Mouse (Mus musculus): Measurements from ENCODE around the gene Rhox12. TPM values are rescaled to one million over a fixed set of nuclear protein-coding genes. Genes with fewer than 3 reads are reported as not detected.

The Rhox12 gene
- polyA plus RNA-seq, 1 experiment from 2014 or later = not detected

Other genes starting within 250 kb of the Rhox12 start
- gene Rhox8, start 232.0 kb downstream of the Rhox12 start, polyA plus RNA-seq (2015; fragmentation: Nextera tagmentation; extraction: Ambion mirVana) = not detected in 2 replicates
- not detected in 2 replicates for gene Rhox7b, start 213.7 kb downstream of the Rhox12 start, polyA plus RNA-seq (2015; fragmentation: Nextera tagmentation; extraction: Ambion mirVana)
- not detected in 2 replicates for gene Rhox9, start 209.1 kb downstream of the Rhox12 start, polyA plus RNA-seq (2015; fragmentation: Nextera tagmentation; extraction: Ambion mirVana)
- gene Btg1-ps1, start 92.1 kb downstream of the Rhox12 start, polyA plus RNA-seq (2015; fragmentation: Nextera tagmentation; extraction: Ambion mirVana) = not detected in 2 replicates
- not detected in 2 replicates for gene Btg1-ps2, start 67.8 kb downstream of the Rhox12 start, polyA plus RNA-seq (2015; fragmentation: Nextera tagmentation; extraction: Ambion mirVana)
- not detected in 2 replicates for gene Rhox10, start 44.4 kb downstream of the Rhox12 start, polyA plus RNA-seq (2015; fragmentation: Nextera tagmentation; extraction: Ambion mirVana)
- gene Rhox11, start 25.8 kb downstream of the Rhox12 start, polyA plus RNA-seq (2015; fragmentation: Nextera tagmentation; extraction: Ambion mirVana) = not detected in 2 replicates
- gene Rhox13, start 10.3 kb upstream of the Rhox12 start, polyA plus RNA-seq (2015; fragmentation: Nextera tagmentation; extraction: Ambion mirVana) = not detected in 2 replicates
- 3.4 and 4.3 TPM in 2 replicates for gene Zbtb33, start 78.9 kb upstream of the Rhox12 start, polyA plus RNA-seq (2015; fragmentation: Nextera tagmentation; extraction: Ambion mirVana)
- gene Tmem255a, start 141.5 kb upstream of the Rhox12 start, polyA plus RNA-seq (2015; fragmentation: Nextera tagmentation; extraction: Ambion mirVana) = 39.9 and 43.4 TPM in 2 replicates
- 0.06 and 1.7 TPM in 2 replicates for gene Atp1b4, start 205.3 kb upstream of the Rhox12 start, polyA plus RNA-seq (2015; fragmentation: Nextera tagmentation; extraction: Ambion mirVana)